Mouse (Mus musculus) lung, postnatal 0 days (tissue): ENCODE results near the gene Plppr1. TPM values are rescaled to one million over a fixed set of nuclear protein-coding genes. Genes with fewer than 3 reads are reported as not detected.

Experiments
- ATAC-seq: fragments of 200-750 bp; cut with Nextera tagmentation; 2 replicates; pipeline ENCODE4 v1.8.0; 2017; ENCODE audit warnings: moderate library complexity
- DNase-seq: peaks from one replicate; pipeline ENCODE4 v3.0.0-alpha.2; 2016; ENCODE audit warnings: low spot score
- H3K27ac ChIP-seq: fragments of 300-500 bp; sonication (generic); 2 replicates; pipeline ENCODE4 v1.5.1; 2014; ENCODE audit warnings: antibody characterized with exemption, mild to moderate bottlenecking, low read length, mixed read lengths
- H3K27me3 ChIP-seq: fragments of 300-500 bp; sonication (generic); replicated peaks from 2 replicates; pipeline ENCODE4 v1.6.1; 2014; ENCODE audit warnings: low read length, mixed read lengths; ENCODE audit not compliant: insufficient read depth
- H3K36me3 ChIP-seq: fragments of 300-500 bp; sonication (generic); 2 replicates; pipeline ENCODE4 v1.6.1; 2014; ENCODE audit warnings: low read length, mixed read lengths; ENCODE audit not compliant: insufficient read depth
- H3K4me1 ChIP-seq: fragments of 300-500 bp; sonication (generic); 2 replicates; pipeline ENCODE4 v1.6.1; 2014; ENCODE audit warnings: antibody characterized with exemption, low read depth, low read length, mixed read lengths; ENCODE audit not compliant: insufficient read depth
- H3K4me2 ChIP-seq: fragments of 300-500 bp; sonication (generic); replicated peaks from 2 replicates; pipeline ENCODE4 v1.6.1; 2014; ENCODE audit warnings: low read depth, mild to moderate bottlenecking, low read length, moderate library complexity, mixed read lengths
- H3K4me3 ChIP-seq: fragments of 300-500 bp; sonication (generic); 2 replicates; pipeline ENCODE4 v1.5.1; 2014; ENCODE audit warnings: low read depth, low read length
- H3K9ac ChIP-seq: fragments of 300-500 bp; sonication (generic); replicated peaks from 2 replicates; pipeline ENCODE4 v1.6.1; 2014; ENCODE audit warnings: low read depth, mild to moderate bottlenecking
- H3K9me3 ChIP-seq: fragments of 300-500 bp; sonication (generic); 2 replicates; pipeline ENCODE4 v1.6.1; 2016; ENCODE audit warnings: low read length, mixed read lengths
- CTCF ChIP-seq: IDR thresholded peaks from 2 replicates; pipeline ENCODE4 v1.5.1; 2016; ENCODE audit warnings: antibody characterized with exemption, mild to moderate bottlenecking
- EP300 ChIP-seq: IDR thresholded peaks from 2 replicates; pipeline ENCODE4 v1.6.1; 2016; ENCODE audit warnings: antibody characterized with exemption, mild to moderate bottlenecking, control low read depth
- WGBS: fragments of 180-500 bp; shearing (Covaris S2); extraction: QIAGEN DNeasy Blood & Tissue Kit; methylation state at CpG from one replicate; pipeline ENCODE4 v1.1.7; 2014; 5-methylcytosine and 5-hydroxymethylcytosine counted together
- polyA plus RNA-seq: library from polyadenylated mRNA; unstranded; fragments of >200 nt; fragmentation: Nextera tagmentation; extraction: Ambion mirVana; gene quantifications from 2 replicates; pipeline ENCODE4 v1.2.1, GENCODE M21; 2015

The Plppr1 gene
- polyA plus RNA-seq, 1 experiment from 2014 or later = 0.11 TPM

GRCm38 (mm10) chr4:49386873-49387272 is 327.8 kb downstream of the Plppr1 start:
- no peak for DNase-seq
- Histone ChIP-seq H3K4me3 (no peak overlapping the region), H3K9me3 (no peaks in the 10 kb centered on the region), H3K27ac (no peak overlapping the region), H3K9ac (no peak overlapping the region), H3K4me1 (no peaks in the 10 kb centered on the region), H3K36me3 (no peaks in the 10 kb centered on the region), H3K27me3 (no peaks in the 10 kb centered on the region), H3K4me2 (no peak overlapping the region)
- no peak for TF ChIP-seq CTCF
- no peak for TF ChIP-seq EP300
- WGBS = 24% methylated on average over 2 of the region's 2 CpGs
- ATAC-seq = no peak
